Mouse (Mus musculus) heart, adult 11 months (tissue): Measurements from ENCODE around the gene Gns.

ENCODE experiments used
- DNase-seq: peaks from one replicate; pipeline ENCODE4 v3.0.0; 2022

Gns gene

GRCm38 (mm10) chr10:121409717-121410116 is 44.8 kb downstream of the Gns start:
- DNase-seq: peak; percentile 89

DNA sequence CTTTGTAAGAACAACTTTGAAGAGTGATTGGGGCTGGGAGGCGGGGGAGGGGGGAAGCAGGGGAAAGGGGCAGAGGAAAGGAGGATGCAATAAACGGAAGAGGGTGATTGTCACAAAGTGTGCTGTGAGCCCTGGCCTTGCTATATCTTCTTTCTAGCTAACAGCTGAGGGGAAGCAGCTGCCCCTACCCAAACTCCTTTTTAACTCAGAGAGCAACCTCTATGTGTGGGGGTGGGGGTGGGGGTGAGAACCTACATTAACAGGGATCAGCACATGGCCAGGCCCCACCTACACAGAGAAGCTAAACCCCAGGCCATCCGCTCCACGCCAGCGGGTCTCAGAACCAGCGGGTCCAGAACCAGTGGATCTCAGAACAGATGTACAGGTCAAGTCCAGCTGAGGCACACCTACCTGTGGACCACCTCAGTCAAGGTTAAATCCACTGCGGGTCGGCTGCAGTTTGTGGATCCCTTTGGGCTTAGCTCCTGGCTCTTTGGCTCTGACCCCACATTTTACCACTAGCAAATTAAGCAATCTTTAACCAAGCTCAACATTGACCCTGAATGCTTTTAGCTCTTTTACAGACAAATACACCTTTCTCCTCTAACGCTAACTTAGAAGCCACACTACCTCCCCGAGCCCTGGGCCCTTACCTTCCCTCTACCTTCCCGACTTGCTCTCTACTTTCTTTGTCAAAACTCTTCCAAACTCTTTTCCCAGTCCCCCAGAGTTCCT is 47.0 kb downstream of the Gns start:
- no peak for DNase-seq

- peak; percentile 96 for DNase-seq
Measured at GRCm38 (mm10) chr10:121412824-121413223, 47.9 kb downstream of the Gns start.

GRCm38 (mm10) chr10:121414127-121414526 is 49.2 kb downstream of the Gns start:
- DNase-seq: no peak

DNA sequence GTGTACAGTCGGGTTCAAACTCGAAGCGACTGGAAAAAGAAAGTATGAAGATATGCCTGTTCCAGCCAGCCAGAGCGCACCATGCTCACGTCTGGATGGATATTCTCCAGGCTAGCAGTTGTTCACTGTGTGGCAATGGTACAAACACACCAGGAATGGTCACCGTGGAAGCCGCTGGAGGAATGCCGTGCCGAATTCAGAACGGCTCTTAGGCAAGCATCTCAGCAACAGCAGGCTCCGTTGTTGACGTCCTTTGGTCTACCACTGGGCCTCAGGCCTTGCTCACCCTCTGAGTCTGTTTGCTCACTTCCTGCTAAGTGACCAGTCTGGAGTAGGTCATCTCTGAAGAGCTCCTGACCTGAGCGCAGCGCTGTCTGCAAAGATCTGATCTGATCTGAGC is 53.9 kb downstream of the Gns start:
- no peak for DNase-seq

DNA sequence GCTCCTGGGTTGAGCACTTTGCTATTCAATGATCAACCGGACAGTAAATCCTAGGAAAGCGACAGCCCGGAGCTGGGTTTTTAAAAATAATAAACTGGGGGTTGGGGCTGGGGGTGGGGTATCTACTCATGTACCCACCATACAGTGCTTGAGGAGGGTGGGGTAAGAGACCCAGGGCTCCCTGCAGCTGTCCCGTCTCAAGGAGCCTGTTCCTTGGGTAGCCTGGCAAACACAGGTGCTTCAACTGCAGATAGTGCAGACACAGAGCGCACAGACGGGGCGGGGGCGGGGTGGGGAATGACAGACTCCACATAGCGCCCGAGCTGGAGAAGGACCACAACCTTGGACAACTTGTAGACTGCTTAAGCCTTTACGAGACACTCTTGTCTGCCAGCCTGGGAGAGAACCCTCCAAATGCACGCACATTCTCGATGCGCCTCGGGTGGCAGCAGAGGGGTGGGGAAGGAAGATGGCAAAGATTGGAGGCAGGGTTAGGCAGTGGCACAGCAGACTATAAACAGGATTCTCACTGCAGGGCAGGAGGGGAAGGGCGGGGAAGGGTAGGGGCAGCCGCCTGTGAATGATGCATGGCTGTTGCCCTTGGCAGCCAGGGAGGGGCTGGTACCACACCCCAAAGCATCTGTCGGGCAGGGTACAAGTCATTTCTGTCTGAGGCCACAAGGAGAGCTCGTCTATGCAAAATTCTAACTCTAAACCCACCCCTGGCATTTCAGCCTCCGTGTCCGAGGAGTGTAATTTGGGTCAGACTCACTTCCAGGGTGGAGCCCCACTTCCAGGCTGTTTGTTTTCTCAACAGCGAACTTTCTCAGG is 55.0 kb downstream of the Gns start:
- DNase-seq: peak; percentile 97

DNA sequence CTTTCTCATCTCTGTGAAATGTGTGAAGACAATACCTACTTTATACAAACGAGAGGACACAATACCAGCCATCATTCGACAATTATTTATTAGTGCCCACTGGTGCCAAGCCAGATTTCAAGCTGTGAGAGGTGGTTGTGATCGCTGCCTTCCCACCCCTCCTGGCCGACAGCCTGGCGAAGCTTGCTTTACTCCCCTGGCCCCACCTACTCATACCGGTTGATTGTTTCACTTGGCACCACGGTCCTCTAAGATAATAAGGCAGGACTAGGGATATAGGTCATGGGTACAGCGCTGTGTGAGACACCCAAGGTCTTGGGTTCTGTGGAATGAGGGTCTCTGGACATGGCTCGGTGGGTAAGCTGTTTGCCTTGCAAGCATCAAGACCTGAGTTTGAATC is 56.1 kb downstream of the Gns start:
- peak; percentile 92 for DNase-seq

GRCm38 (mm10) chr10:121421657-121422290 is 56.9 kb downstream of the Gns start:
- DNase-seq: peak; percentile 93

DNA sequence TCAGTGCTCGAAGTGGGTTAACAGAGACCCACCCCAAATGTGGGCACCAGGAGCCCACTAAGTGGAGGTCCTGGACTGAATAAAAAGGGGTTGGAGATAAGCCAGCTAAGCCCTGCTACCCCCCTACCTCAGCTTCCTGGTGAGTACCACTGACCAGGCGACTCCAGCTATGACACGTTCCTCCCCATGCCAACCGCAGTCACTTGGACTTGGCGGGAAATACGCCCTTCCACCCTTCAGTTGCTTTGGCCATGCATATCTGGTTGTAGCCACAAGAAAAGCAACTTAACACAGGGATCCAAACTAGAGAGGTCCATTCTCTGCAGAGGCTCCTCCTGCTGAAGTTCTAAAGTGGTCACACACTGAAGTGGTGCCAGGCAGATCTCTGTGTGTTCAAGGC is 57.4 kb downstream of the Gns start:
- DNase-seq: peak; percentile 92

GRCm38 (mm10) chr10:121423541-121424349 is 58.9 kb downstream of the Gns start:
- peak; percentile 93 for DNase-seq

- no peak for DNase-seq
Measured at GRCm38 (mm10) chr10:121424455-121424854, 59.6 kb downstream of the Gns start.

DNA sequence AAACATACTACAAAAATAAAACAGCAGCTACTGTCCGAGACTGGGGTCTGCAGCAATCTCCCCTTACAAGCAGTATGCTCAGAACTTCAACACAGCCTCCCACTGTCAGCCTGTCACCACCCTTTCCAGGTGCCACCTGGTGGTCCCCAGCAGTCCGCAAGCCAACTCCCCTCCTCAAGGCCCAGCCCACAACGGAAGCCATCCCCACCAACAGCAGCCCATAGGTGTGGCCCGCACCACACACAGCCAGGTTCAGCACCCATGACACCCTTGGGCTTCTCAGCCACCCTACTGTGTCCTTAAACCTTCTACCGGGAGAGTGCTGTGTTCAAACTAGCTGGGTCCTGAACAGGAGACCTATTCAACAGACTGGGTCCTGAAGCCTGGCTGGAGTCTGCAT is 60.2 kb downstream of the Gns start:
- peak; percentile 88 for DNase-seq

DNA sequence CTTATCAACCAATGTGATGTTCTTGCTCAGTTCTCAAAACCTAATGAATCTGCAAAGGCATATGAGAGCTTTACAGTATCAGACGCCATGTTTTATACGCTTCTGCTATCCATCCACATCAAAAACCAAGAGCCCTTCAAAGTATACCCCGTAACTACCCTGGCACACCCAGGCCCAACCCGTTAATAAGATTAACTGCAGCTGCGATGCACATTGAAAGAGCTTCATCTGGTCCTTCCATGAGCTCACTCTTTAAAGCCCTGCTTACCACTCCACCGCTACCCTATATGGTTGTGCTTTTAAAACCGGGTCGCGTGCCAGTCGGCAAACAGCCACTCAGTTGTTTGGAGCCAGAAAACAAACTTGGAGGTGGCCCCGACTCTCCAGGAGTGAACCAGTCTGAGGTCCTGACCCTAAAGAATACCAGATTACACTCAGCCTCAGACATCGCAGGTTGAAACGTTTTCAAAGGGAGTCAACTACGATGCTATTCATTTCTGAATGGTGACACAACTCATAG is 60.7 kb downstream of the Gns start:
- DNase-seq: peak; percentile 90

GRCm38 (mm10) chr10:121426458-121427070 is 61.7 kb downstream of the Gns start:
- DNase-seq: peak; percentile 96

- peak; percentile 91 for DNase-seq
Measured at GRCm38 (mm10) chr10:121427136-121427535, 62.2 kb downstream of the Gns start.

DNA sequence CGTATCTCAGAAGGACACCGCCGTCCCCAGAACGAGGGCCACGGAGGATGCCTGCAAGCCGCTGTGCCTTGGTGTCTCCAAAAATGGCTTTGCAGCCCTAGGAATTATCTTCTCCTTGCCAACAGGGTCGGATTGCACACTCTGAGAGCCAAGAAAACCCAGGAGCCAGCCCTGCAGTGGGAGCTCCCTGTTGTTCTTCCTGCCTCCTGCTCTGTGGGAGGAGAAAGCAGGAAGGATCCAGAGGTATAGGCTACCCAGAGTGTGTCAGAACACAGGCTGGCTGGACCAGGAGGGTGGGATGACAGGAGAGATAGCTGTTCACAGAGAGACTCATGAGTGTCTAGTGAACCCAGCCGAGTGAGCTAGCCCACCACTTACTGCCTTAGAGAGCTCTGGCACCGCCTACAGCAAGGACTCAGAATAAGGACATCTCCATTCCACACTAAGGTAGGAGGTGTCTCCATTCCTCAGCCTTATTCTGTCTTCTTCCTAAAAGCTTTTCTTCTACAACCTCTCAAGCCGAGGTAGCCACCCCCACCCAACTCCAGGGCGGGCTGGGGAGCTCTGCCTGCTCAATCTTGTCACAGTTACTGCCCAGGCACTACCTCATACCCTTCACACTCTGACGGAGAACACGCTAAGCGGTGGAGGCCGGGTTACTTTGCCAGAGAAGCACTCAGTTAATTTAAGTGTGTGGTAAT is 63.3 kb downstream of the Gns start:
- peak; percentile 96 for DNase-seq

- peak; percentile 97 for DNase-seq
Measured at GRCm38 (mm10) chr10:121429089-121429488, 64.2 kb downstream of the Gns start.

GRCm38 (mm10) chr10:121429581-121429980 is 64.7 kb downstream of the Gns start:
- DNase-seq: peak; percentile 88

GRCm38 (mm10) chr10:121429981-121430682 is 65.2 kb downstream of the Gns start:
- peak; percentile 98 for DNase-seq

DNA sequence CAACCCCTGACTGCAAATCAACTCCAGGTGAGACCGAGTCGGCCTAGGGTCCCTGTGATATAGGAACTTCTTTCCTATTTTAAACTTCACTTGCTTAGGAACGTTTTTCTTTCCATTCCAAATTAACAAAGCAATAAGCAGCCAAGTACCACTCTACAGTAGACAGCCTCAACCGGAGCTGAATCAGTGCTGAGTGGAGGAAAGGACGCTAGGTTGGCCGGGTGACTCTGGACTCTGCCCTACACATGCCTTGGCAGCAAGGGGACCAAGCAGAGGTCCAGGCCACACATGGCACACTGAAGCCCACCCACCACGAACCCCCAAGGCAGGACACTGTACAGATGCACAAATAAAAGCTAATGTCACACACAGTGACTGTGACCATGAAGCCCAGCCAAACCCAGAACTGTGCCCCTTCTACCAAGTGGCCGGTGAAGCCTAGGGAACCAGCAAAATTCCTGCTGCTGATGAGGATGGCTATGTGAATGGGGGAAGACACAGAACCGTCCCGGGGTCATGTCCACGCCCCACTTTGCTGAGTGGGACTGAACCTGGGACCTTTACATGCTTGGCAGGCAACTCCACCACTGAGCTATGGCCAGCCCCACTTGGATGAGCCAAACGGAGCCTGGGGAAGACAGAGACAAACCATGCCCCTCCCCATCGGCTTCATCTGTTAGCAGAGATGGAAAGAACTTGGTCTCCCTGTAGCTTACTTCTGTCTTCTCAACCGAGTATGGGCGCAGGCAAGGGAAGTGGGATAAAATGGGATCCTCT is 66.1 kb downstream of the Gns start:
- DNase-seq: peak; percentile 90
